Mouse (Mus musculus) liver, adult 2 months (tissue): ENCODE data around the gene Gm4187. TPM values are rescaled to one million over a fixed set of nuclear protein-coding genes. Genes with fewer than 3 reads are reported as not detected.
"Not testable (repeated sequence)": the region's sequence is repeated elsewhere in the genome, so short reads cannot be mapped to it uniquely, and the experiment has no call there.

Experiments used
- DNase-seq: peaks from one replicate; pipeline ENCODE4 v3.0.0-alpha.2; 2011; ENCODE audit warnings: low read depth, low spot score; ENCODE audit errors: extremely low read depth
- H3K27ac ChIP-seq: fragments of 200-500 bp; replicated peaks from 2 replicates; pipeline ENCODE4 v1.5.1; 2012; ENCODE audit warnings: low read depth, mild to moderate bottlenecking, control low read depth, inconsistent platforms, low read length; ENCODE audit not compliant: insufficient read depth
- H3K27me3 ChIP-seq: fragments of 200-500 bp; 2 replicates; pipeline ENCODE4 v1.6.1; 2012; ENCODE audit warnings: mild to moderate bottlenecking, moderate library complexity, low read length, inconsistent platforms; ENCODE audit not compliant: control insufficient read depth, insufficient read depth
- H3K36me3 ChIP-seq: fragments of 200-500 bp; 2 replicates; pipeline ENCODE4 v1.6.1; 2012; ENCODE audit warnings: low read length, inconsistent platforms; ENCODE audit not compliant: control insufficient read depth, insufficient read depth
- H3K4me1 ChIP-seq: fragments of 200-500 bp; 2 replicates; pipeline ENCODE4 v1.6.1; 2011; ENCODE audit warnings: low read length; ENCODE audit not compliant: control insufficient read depth, insufficient read depth
- H3K4me3 ChIP-seq: fragments of 200-500 bp; 2 replicates; pipeline ENCODE4 v1.5.1; 2011; ENCODE audit warnings: low read depth, mild to moderate bottlenecking, control low read depth, low read length, moderate library complexity; ENCODE audit not compliant: insufficient read depth
- H3K79me2 ChIP-seq: fragments of 200-500 bp; 2 replicates; pipeline ENCODE4 v1.6.1; 2012; ENCODE audit warnings: inconsistent platforms, mild to moderate bottlenecking, low read length, moderate library complexity; ENCODE audit not compliant: control insufficient read depth, insufficient read depth
- H3K9ac ChIP-seq: fragments of 200-500 bp; 2 replicates; pipeline ENCODE4 v1.6.1; 2012; ENCODE audit warnings: low read depth, mild to moderate bottlenecking, control low read depth, inconsistent platforms, low read length
- WGBS: fragments of 180-500 bp; shearing (Covaris S2); methylation state at CpG from one replicate; pipeline ENCODE4 v1.1.7; 2018; 5-methylcytosine and 5-hydroxymethylcytosine counted together
- polyA plus RNA-seq: library from polyadenylated mRNA; depleted of rRNA; stranded (reverse); fragments of >200 nt; gene quantifications from 2 replicates; pipeline ENCODE4 v1.2.3, GENCODE M21; 2012; rRNA removed
- total RNA-seq: library from RNA; depleted of rRNA; stranded (reverse); fragments of >200 nt; gene quantifications from 2 replicates; pipeline ENCODE4 v1.2.3, GENCODE M21; 2014; rRNA removed

Gene Gm4187
- total RNA-seq (not detected in 2 replicates), polyA plus RNA-seq (not detected in 2 replicates)

- not testable (repeated sequence) for H3K27me3 ChIP-seq, H3K27ac ChIP-seq, H3K4me1 ChIP-seq, DNase-seq, H3K9ac ChIP-seq, H3K36me3 ChIP-seq, H3K4me3 ChIP-seq, H3K79me2 ChIP-seq
- WGBS = no CpG with 5 or more reads among the region's 2 CpGs
Measured at GRCm38 (mm10) chr7:22329617-22330016, at the start of gene Gm4187. Gm4187 (minus strand) TSS chr7:22329717.

- not testable (repeated sequence) for H3K79me2 ChIP-seq, H3K4me1 ChIP-seq, H3K27me3 ChIP-seq, H3K36me3 ChIP-seq, H3K9ac ChIP-seq, DNase-seq, H3K4me3 ChIP-seq, H3K27ac ChIP-seq
- WGBS = no CpG with 5 or more reads among the region's 1 CpGs
Measured at GRCm38 (mm10) chr7:22370939-22371338, 41.4 kb upstream of the Gm4187 start, which contains the start of gene Gm8660. Gm8660 (minus strand) TSS chr7:22371039.

Other genes with a start within 250 kb of the Gm4187 start
- gene Gm16451, start 211.5 kb downstream of the Gm4187 start, total RNA-seq = not detected in 2 replicates
- not detected in 2 replicates for gene Gm16451, start 211.5 kb downstream of the Gm4187 start, polyA plus RNA-seq
- gene Gm10666, start 195.0 kb downstream of the Gm4187 start, total RNA-seq = not detected in 2 replicates
- gene Gm10666, start 195.0 kb downstream of the Gm4187 start, polyA plus RNA-seq = not detected in 2 replicates
- not detected in 2 replicates for gene Vmn1r142, start 165.7 kb downstream of the Gm4187 start, total RNA-seq
- gene Vmn1r142, start 165.7 kb downstream of the Gm4187 start, polyA plus RNA-seq = not detected in 2 replicates
- not detected in 2 replicates for gene Vmn1r143, start 140.3 kb downstream of the Gm4187 start, total RNA-seq
- not detected in 2 replicates for gene Vmn1r143, start 140.3 kb downstream of the Gm4187 start, polyA plus RNA-seq
- gene Gm8653, start 128.5 kb downstream of the Gm4187 start, total RNA-seq = not detected in 2 replicates
- gene Gm8653, start 128.5 kb downstream of the Gm4187 start, polyA plus RNA-seq = not detected in 2 replicates
- not detected in 2 replicates for gene Gm8453, start 100.2 kb downstream of the Gm4187 start, total RNA-seq
- gene Gm8453, start 100.2 kb downstream of the Gm4187 start, polyA plus RNA-seq = not detected in 2 replicates
- not detected in 2 replicates for gene Gm8660, start 41.3 kb upstream of the Gm4187 start, total RNA-seq
- not detected in 2 replicates for gene Gm8660, start 41.3 kb upstream of the Gm4187 start, polyA plus RNA-seq
- gene Vmn1r148, start 83.9 kb upstream of the Gm4187 start, total RNA-seq = not detected in 2 replicates
- gene Vmn1r148, start 83.9 kb upstream of the Gm4187 start, polyA plus RNA-seq = not detected in 2 replicates
- gene Vmn1r149, start 108.5 kb upstream of the Gm4187 start, total RNA-seq = not detected in 2 replicates
- not detected in 2 replicates for gene Vmn1r149, start 108.5 kb upstream of the Gm4187 start, polyA plus RNA-seq
- not detected in 2 replicates for gene Gm10665, start 134.4 kb upstream of the Gm4187 start, total RNA-seq
- not detected in 2 replicates for gene Gm10665, start 134.4 kb upstream of the Gm4187 start, polyA plus RNA-seq
- not detected in 2 replicates for gene Vmn1r151, start 170.0 kb upstream of the Gm4187 start, total RNA-seq
- not detected in 2 replicates for gene Vmn1r151, start 170.0 kb upstream of the Gm4187 start, polyA plus RNA-seq
- not detected in 2 replicates for gene Vmn1r152, start 193.2 kb upstream of the Gm4187 start, total RNA-seq
- gene Vmn1r152, start 193.2 kb upstream of the Gm4187 start, polyA plus RNA-seq = not detected in 2 replicates
- gene Gm8677, start 205.2 kb upstream of the Gm4187 start, total RNA-seq = not detected in 2 replicates
- not detected in 2 replicates for gene Gm8677, start 205.2 kb upstream of the Gm4187 start, polyA plus RNA-seq
- gene Gm4201, start 235.6 kb upstream of the Gm4187 start, total RNA-seq = not detected in 2 replicates
- gene Gm4201, start 235.6 kb upstream of the Gm4187 start, polyA plus RNA-seq = not detected in 2 replicates